Mouse (Mus musculus) liver, embryonic 12.5 days (tissue): Measurements from ENCODE around the gene Myo1h. TPM values are rescaled to one million over a fixed set of nuclear protein-coding genes. Genes with fewer than 3 reads are reported as not detected.

Experiments
- ATAC-seq: fragments of 200-750 bp; cut with Nextera tagmentation; 2 replicates; pipeline ENCODE4 v1.8.0; 2017; ENCODE audit warnings: moderate number of reproducible peaks, mild to moderate bottlenecking, moderate library complexity
- H3K27ac ChIP-seq: fragments of 300-500 bp; sonication (generic); 2 replicates; pipeline ENCODE4 v1.5.1; 2016; ENCODE audit warnings: mild to moderate bottlenecking
- H3K27me3 ChIP-seq: fragments of 300-500 bp; sonication (generic); replicated peaks from 2 replicates; pipeline ENCODE4 v1.6.1; 2016; ENCODE audit warnings: mild to moderate bottlenecking, moderate library complexity
- H3K36me3 ChIP-seq: fragments of 300-500 bp; sonication (generic); 2 replicates; pipeline ENCODE4 v1.6.1; 2016; ENCODE audit warnings: mild to moderate bottlenecking, moderate library complexity
- H3K4me1 ChIP-seq: fragments of 300-500 bp; sonication (generic); 2 replicates; pipeline ENCODE4 v1.6.1; 2016
- H3K4me2 ChIP-seq: fragments of 300-500 bp; sonication (generic); 2 replicates; pipeline ENCODE4 v1.6.1; 2016; ENCODE audit warnings: mild to moderate bottlenecking, moderate library complexity
- H3K4me3 ChIP-seq: fragments of 300-500 bp; sonication (generic); 2 replicates; pipeline ENCODE4 v1.5.1; 2016; ENCODE audit warnings: mild to moderate bottlenecking, moderate library complexity
- H3K9ac ChIP-seq: fragments of 300-500 bp; sonication (generic); 2 replicates; pipeline ENCODE4 v1.6.1; 2016; ENCODE audit warnings: mild to moderate bottlenecking, moderate library complexity
- H3K9me3 ChIP-seq: fragments of 300-500 bp; sonication (generic); replicated peaks from 2 replicates; pipeline ENCODE4 v1.6.1; 2016; ENCODE audit warnings: mild to moderate bottlenecking, moderate library complexity
- WGBS: fragments of 180-500 bp; shearing (Covaris S2); methylation state at CpG from one replicate; pipeline ENCODE4 v1.1.7; 2016; ENCODE audit not compliant: insufficient replicate concordance; 5-methylcytosine and 5-hydroxymethylcytosine counted together
- polyA plus RNA-seq: library from polyadenylated mRNA; unstranded; fragments of >200 nt; fragmentation: Nextera tagmentation; extraction: Ambion mirVana; gene quantifications from 2 replicates; pipeline ENCODE4 v1.2.1, GENCODE M21; 2016

The Myo1h gene
- polyA plus RNA-seq, 1 experiment from 2014 or later, result 0.38 TPM

DNA sequence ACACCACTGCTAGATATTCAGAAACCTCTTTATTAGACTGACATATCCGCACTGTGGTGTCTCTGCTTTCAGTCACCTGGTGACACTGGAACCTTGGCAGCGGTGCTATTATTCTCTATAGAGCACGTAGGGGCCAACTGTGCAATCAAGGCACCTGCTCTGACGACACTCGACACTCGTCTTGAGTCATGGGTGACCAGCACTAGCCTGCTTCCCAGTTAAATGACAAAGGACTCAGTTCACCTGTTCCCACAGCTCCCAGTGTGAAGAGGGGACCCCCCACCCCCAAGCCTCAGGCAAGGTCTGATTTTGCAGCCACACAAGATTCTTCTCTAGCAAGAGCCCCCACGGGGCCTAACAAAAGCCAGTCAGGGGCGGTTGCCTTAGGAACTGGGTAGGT, 13.6 kb upstream of the Myo1h start:
- no peak overlapping the region for H3K27ac ChIP-seq
- no peak for ATAC-seq
- peaks cover 96% of the 10 kb centered on the region for H3K27me3 ChIP-seq
- no peaks in the 10 kb centered on the region for H3K9me3 ChIP-seq
- 0 out of 2 replicates have a peak, but pooled peaks cover 6% of the 10 kb centered on the region for H3K4me1 ChIP-seq
- no peak overlapping the region for H3K9ac ChIP-seq
- WGBS, result 31% methylated on average over 8 of the region's 8 CpGs
- H3K4me3 ChIP-seq, result no peak overlapping the region
- no peaks in the 10 kb centered on the region for H3K36me3 ChIP-seq
- no peak overlapping the region for H3K4me2 ChIP-seq

DNA sequence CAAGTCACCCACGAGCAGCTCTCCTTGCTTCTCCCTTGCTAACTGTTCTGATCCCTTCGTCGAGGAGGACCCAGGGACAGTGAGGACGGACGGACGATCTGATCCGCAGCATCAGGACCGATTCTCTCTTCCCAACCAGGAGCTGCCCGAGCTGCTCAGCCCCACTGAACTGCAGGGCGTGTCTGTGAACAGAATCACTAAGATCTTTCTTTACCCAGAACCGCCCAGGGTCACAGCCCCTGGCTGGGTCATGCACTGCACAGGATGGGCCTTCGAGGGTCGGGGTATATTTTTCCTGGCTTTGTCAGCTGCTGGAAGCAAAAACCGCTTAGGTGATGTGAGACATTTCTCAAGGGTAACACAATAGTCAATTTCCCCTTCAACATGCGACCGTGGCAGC, 13.0 kb upstream of the Myo1h start:
- 39% methylated on average over 16 of the region's 16 CpGs for WGBS
- Histone ChIP-seq H3K4me1 (0 out of 2 replicates have a peak, but pooled peaks cover 6% of the 10 kb centered on the region), H3K4me3 (no peak overlapping the region), H3K27ac (no peak overlapping the region), H3K9me3 (no peaks in the 10 kb centered on the region), H3K4me2 (no peak overlapping the region), H3K9ac (no peak overlapping the region), H3K27me3 (peaks cover 89% of the 10 kb centered on the region), H3K36me3 (no peaks in the 10 kb centered on the region)
- ATAC-seq, result no peak

- H3K4me3 ChIP-seq, result no peak overlapping the region
- ATAC-seq, result no peak
- H3K9me3 ChIP-seq, result no peaks in the 10 kb centered on the region
- WGBS, result 54% methylated on average over 12 of the region's 12 CpGs
- H3K36me3 ChIP-seq, result no peaks in the 10 kb centered on the region
- H3K4me2 ChIP-seq, result no peak overlapping the region
- H3K4me1 ChIP-seq, result no peaks in the 10 kb centered on the region
- H3K27ac ChIP-seq, result no peak overlapping the region
- no peak overlapping the region for H3K9ac ChIP-seq
- H3K27me3 ChIP-seq, result peaks cover 53% of the 10 kb centered on the region
Measured at GRCm38 (mm10) chr5:114279382-114280143, 9.4 kb upstream of the Myo1h start.

DNA sequence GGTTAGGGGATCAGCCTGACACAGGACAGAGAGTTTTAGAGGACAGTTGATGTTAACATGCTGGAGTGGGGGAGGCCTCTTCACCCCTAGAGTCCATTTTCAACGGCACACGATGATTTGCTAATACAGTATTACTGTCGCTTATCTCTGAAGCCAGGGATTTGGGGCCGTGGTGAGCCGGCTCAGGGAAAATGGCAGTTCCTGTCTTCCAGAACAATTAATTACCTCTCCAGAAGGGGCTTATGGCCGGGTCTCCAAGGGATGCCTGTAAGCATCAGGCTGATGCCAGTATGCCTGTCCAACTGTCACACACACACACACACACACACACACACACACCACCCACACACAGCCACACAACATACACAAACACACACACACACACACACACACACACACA, 6.6 kb upstream of the Myo1h start:
- Histone ChIP-seq H3K9me3 (no peaks in the 10 kb centered on the region), H3K4me3 (no peak overlapping the region), H3K9ac (no peak overlapping the region), H3K27me3 (peaks cover 29% of the 10 kb centered on the region), H3K36me3 (no peaks in the 10 kb centered on the region), H3K4me1 (no peaks in the 10 kb centered on the region), H3K4me2 (no peak overlapping the region), H3K27ac (no peak overlapping the region)
- ATAC-seq, result no peak
- 27% methylated on average over 6 of the region's 6 CpGs for WGBS

DNA sequence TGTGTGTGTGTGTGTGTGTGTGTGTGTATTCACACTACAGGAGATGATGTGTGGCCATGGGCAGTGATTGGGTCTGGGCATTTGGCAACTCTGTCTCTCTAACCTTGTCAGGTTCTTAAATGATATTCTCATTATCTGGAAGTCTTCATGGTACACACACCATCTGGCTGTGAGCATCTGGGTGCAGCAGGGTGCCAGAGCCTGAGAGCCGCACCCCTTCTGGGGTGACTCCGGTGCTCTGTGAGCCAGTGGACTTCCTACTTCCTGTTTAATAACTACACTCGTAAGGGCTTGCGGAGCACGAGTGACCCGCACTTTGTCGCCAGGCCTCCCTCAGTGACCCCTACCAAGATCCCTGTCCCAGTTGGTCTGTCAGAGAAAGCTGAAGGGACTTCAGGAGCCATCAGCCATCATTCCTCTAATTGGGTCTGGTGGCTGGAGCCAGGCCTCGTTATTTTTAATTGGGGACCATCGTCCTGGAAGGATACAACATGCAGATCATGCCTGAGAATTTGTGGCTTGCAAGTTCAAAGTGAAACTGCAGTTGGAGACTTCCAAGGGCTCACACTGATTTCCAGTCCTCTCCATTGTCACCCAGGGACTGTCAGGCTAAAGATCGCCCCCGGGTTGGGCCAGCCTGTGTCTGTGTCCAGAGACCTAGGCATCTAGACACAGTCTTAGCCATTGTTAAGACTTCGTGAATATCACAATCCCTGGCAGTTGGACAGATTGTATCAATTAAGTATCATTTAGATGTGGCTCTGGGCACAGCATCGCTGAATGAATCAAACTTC, 4.2 kb upstream of the Myo1h start:
- Histone ChIP-seq H3K4me1 (no peaks in the 10 kb centered on the region), H3K4me2 (no peak overlapping the region), H3K27ac (no peak overlapping the region), H3K36me3 (no peaks in the 10 kb centered on the region), H3K9me3 (no peaks in the 10 kb centered on the region), H3K27me3 (peaks cover 29% of the 10 kb centered on the region; the same call in 1 of the 2 replicates), H3K9ac (no peak overlapping the region), H3K4me3 (no peak overlapping the region)
- 61% methylated on average over 13 of the region's 13 CpGs for WGBS
- no peak for ATAC-seq

DNA sequence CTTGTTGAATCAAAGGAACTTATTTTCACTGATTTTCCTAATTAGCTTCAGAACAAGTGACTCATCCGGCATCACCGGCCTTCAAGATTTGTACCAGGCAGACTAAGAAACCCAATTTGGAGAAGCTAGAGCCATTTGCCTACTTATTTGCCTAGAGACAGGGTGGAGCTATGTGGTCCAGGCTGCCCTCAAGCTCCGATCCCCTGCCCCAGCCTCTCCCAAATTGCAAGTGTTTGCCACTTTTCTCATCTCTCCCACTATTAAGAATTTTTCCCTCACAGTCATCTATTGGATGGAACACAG, 3.6 kb upstream of the Myo1h start:
- 76% methylated on average over 3 of the region's 3 CpGs for WGBS
- no peak for ATAC-seq
- H3K4me2 ChIP-seq, result no peak overlapping the region
- H3K27me3 ChIP-seq, result peaks cover 32% of the 10 kb centered on the region
- H3K9ac ChIP-seq, result no peak overlapping the region
- no peaks in the 10 kb centered on the region for H3K36me3 ChIP-seq
- H3K27ac ChIP-seq, result no peak overlapping the region
- no peak overlapping the region for H3K4me3 ChIP-seq
- no peaks in the 10 kb centered on the region for H3K9me3 ChIP-seq
- no peaks in the 10 kb centered on the region for H3K4me1 ChIP-seq

- no peak overlapping the region for H3K27ac ChIP-seq
- no peak overlapping the region for H3K4me3 ChIP-seq
- H3K9ac ChIP-seq, result no peak overlapping the region
- H3K27me3 ChIP-seq, result peaks cover 35% of the 10 kb centered on the region
- WGBS, result 63% methylated on average over 4 of the region's 4 CpGs
- no peaks in the 10 kb centered on the region for H3K36me3 ChIP-seq
- no peaks in the 10 kb centered on the region for H3K9me3 ChIP-seq
- H3K4me2 ChIP-seq, result no peak overlapping the region
- no peaks in the 10 kb centered on the region for H3K4me1 ChIP-seq
- ATAC-seq, result no peak
Measured at GRCm38 (mm10) chr5:114286102-114286501, 2.9 kb upstream of the Myo1h start.

DNA sequence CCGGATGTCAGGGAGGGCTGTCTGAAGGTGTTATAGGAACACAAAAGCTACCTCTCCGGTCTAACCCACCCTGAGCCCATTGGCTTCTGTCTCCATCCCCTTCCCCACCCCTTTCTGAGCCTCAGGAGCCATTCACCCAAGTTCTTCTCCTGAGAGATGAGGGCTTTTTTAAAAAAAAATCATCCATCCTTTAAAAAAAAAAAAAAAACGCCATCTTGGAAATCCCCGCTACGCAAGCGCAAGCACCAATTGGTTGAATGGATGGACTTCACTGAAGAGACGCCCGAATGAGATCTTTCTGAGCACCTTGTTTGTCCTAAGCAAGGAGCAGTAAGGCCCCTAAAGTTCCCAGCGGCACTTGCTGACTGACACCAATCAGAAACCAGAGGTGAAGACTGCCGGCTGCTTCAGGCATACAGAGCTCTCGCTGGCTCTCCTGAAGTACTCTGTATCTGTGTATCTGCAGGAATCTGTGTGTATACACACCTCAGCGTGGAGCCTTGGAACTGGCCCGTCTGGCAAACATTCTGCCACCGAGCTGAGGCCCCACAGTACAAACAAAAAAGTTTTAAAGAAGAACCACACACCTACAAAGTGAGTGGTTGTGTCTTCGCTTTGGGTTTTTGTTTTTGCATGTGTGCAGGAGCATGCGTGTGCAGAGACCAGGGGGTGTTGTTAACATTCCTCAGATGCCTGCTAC, 1.9 kb upstream of the Myo1h start:
- Histone ChIP-seq H3K4me2 (no peak overlapping the region), H3K4me1 (no peaks in the 10 kb centered on the region), H3K4me3 (no peak overlapping the region), H3K36me3 (no peaks in the 10 kb centered on the region), H3K9ac (no peak overlapping the region), H3K27ac (no peak overlapping the region), H3K9me3 (no peaks in the 10 kb centered on the region), H3K27me3 (peaks cover 40% of the 10 kb centered on the region)
- no peak for ATAC-seq
- 68% methylated on average over 16 of the region's 16 CpGs for WGBS

- Histone ChIP-seq H3K4me3 (no peak overlapping the region), H3K36me3 (no peaks in the 10 kb centered on the region), H3K9me3 (no peaks in the 10 kb centered on the region), H3K4me1 (no peaks in the 10 kb centered on the region), H3K9ac (no peak overlapping the region), H3K4me2 (no peak overlapping the region), H3K27me3 (peaks cover 44% of the 10 kb centered on the region), H3K27ac (no peak overlapping the region)
- 65% methylated on average over 5 of the region's 5 CpGs for WGBS
- ATAC-seq, result no peak
Measured at GRCm38 (mm10) chr5:114288396-114288795, 570 bp upstream of the Myo1h start.

DNA sequence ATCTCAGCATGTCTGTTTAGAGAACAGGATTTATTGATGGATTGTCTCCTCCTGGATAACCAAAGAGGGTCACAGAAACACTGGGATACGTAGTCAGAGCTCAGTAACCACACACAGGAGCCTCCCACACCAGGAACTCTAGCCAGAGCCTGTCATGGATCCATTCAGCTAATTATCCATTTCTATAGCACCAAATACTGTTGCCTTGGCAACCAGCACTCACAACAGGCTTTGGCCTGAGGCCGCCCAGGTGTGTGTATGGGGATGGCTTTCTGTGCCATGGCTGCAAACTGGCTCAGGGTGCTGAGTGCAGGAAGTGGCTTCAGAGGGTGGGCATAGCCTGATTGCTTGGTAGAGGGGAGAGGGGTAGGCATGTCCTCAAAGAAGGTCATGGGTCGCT, 1.0 kb downstream of the Myo1h start:
- no peak for ATAC-seq
- no peaks in the 10 kb centered on the region for H3K4me1 ChIP-seq
- H3K9me3 ChIP-seq, result no peaks in the 10 kb centered on the region
- no peak overlapping the region for H3K4me3 ChIP-seq
- no peak overlapping the region for H3K9ac ChIP-seq
- no peak overlapping the region for H3K27ac ChIP-seq
- WGBS, result 65% methylated on average over 3 of the region's 3 CpGs
- H3K4me2 ChIP-seq, result no peak overlapping the region
- peaks cover 51% of the 10 kb centered on the region for H3K27me3 ChIP-seq
- no peaks in the 10 kb centered on the region for H3K36me3 ChIP-seq

DNA sequence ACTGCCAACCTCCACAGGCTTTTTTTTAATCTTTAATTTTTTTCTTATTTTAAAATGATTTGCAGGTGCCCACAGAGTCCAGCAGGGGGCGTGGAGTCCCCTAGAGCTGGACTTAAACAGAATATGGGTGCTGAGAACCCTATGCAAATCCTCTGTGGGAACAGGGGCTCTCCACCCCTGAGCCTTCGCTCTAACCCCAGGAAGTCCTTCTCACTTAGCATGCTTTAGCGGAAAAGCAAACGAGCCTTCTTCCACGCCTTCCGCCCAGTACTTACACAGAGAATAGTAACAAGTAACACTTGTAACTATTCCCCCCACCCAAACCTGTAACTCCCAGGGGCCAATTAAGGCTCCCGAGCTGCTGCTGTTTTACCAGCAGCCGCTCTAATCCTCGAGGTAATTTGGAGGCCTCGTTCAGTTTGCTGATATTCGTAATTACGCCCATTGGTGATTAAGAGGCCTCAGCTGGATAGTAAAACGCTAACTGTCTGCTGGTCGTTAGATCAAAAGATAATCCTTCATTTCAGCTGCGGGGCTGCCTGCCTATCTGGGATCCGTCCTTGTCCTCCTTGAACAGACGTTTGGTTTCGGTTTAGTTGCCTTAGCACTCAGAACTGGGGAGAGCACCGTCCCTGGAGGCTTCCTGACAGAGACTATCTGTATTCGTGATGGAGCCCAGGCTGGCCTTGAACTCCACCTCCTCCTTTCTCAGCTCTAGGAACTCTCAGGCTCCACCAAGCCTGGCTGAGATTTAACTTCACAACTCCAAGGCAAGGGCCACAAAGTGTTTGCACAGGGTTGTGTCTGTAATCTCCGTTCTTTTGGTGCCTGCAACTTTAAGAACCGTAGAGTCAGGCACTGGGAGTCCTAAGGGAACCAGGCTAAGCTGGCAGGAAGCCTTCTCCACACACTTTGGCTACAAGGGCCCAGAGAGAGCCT, 8.0 kb downstream of the Myo1h start:
- Histone ChIP-seq H3K4me3 (peak overlapping the region; percentile 16; the same call in 1 of the 2 replicates), H3K9ac (no peak overlapping the region), H3K4me1 (peaks cover 9% of the 10 kb centered on the region), H3K36me3 (no peaks in the 10 kb centered on the region), H3K4me2 (peak overlapping the region; percentile 42), H3K27ac (no peak overlapping the region), H3K9me3 (no peaks in the 10 kb centered on the region), H3K27me3 (peaks cover 19% of the 10 kb centered on the region; the same call in 1 of the 2 replicates)
- 19% methylated on average over 22 of the region's 22 CpGs for WGBS
- no peak for ATAC-seq
